Mouse (Mus musculus): ENCODE measurements around the gene Ccnd3. TPM values are rescaled to one million over a fixed set of nuclear protein-coding genes. Genes with fewer than 3 reads are reported as not detected.
"Not testable (repeated sequence)": the region's sequence is repeated elsewhere in the genome, so short reads cannot be mapped to it uniquely, and the experiment has no call there.

Gene Ccnd3
- total RNA-seq, 2 experiments from 2014 or later = 408 to 430 TPM

DNA sequence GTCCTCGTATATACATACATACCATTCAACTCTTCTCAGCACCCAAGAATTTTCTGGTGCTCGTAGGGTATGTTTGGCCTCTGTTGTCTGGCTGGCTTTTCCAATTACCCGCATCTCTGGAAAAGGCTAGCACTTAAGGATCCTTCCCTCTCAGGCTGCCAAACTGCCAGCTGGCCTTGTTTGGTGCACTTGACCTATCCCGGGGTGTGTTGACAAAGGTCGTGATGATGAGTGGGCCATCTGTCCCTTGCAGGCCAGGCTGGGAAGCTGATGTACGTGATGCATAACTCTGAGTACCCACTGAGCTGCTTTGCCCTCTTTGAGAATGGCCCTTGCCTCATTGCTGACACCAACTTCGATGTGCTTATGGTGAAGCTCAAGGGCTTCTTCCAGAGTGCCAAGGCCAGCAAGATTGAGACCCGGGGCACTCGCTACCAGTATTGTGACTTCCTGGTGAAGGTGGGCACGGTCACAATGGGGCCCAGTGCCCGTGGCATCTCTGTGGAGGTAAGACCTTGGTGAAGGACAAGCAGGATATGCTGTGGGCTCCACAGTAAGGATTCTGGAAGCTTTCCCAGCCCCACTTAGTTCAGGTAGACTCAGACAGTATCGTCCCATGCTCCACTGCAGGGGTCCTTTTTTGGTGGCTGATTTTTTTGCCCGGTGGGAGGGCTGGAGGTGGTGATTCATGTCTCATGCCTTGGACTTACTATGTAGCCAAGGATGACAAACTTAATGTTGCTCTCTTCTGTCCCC, 113.9 kb downstream of the Ccnd3 start:
- peak in 1 of 2 experiments; percentile 51 for DNase-seq

- DNase-seq = no peak
Measured at GRCm38 (mm10) chr17:47622912-47623554, 118.2 kb downstream of the Ccnd3 start.

GRCm38 (mm10) chr17:47624572-47624971, 119.7 kb downstream of the Ccnd3 start:
- not testable (repeated sequence) for DNase-seq

DNA sequence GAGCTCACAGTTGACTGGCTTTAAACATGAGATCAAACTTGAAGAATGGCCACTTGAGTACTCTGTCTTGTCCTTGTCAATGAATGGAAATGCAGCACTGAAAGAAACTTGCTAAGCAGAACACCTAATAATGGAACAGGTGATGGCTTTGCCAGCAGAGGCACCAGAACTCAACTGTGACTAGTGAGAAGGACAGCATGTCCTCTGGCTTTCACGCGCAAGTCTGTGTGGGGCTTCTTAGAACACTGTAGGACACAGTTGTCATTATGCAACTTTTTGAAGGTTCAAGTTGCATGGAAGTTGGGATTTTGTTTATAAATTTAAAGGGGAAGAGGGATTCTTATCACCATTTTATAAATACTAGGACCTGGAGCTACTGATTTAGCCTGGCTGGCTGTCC, 120.2 kb downstream of the Ccnd3 start:
- DNase-seq = no peak

DNA sequence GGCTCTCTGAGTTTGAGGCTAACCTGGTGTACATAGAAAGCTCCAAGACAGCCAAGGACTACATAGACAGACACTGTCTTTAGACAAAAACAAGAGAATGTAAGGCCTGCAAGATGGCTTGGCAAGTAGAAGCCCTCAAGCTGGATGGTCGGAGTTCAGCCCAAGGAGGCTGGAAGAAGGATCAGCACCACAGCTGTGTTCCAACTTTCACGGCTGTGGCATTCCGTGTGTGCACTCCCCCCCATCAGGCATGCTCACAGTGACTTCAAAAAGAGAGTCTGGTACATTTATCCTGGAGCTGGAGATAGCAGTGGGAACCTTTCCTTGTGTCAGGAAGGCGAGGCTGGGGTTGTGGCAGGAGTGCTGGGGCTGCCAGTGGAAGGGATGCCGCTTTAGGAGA, 121.2 kb downstream of the Ccnd3 start:
- no peak for DNase-seq

GRCm38 (mm10) chr17:47627791-47628190, 122.9 kb downstream of the Ccnd3 start:
- DNase-seq = no peak

DNA sequence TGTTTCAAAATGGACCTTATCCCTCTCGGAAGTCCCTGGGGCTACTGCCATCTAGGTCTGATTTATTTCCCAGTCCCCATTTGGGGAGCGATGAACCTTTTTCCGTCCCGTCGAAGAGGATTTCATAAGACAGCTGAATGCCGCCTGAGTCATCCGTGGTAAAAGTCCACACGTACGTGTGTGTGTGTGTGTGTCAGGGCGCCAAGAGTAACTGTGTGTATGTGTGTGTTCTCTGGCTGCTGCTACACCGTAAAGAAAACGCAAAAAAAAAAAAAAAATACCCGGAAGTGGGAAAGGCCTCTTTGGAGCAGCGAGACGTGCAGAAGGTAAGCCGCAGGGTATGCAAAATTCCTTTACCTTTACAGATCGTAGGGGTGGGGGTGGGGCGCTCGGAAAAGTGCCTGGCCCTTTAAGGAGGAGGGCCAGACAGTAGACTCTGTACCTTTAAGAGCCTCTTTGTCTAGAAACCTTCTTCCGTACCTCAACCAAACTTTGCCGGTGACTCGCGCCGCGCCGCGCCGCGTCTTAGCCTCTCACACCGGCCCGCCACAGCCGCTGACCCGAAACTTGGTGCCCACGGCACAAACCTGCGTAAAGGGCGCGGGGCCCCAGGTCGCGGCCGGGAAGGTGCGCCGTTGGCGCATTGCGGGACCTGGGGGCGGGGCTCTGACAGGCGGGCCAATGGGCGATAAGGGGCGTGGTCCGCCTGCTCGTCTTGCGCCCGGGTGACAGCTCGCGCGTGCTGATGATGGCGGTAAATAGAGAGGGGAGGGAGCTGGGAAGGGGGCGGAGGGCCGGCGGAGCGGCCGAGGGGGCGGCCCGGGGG, 124.2 kb downstream of the Ccnd3 start:
- peak; percentile 96 to 98 for DNase-seq

GRCm38 (mm10) chr17:47629717-47630677, 125.1 kb downstream of the Ccnd3 start:
- peak in 1 of 2 experiments; percentile 70 for DNase-seq

GRCm38 (mm10) chr17:47630678-47631065, 125.8 kb downstream of the Ccnd3 start, which contains the start of gene Usp49:
Usp49 (plus strand) TSS chr17:47630690.
- DNase-seq = no peak

GRCm38 (mm10) chr17:47632181-47632840, 127.5 kb downstream of the Ccnd3 start:
- DNase-seq = no peak

GRCm38 (mm10) chr17:47633999-47634770, 129.3 kb downstream of the Ccnd3 start:
- DNase-seq = no peak

GRCm38 (mm10) chr17:47642992-47643391, 138.1 kb downstream of the Ccnd3 start:
- DNase-seq = no peak

DNA sequence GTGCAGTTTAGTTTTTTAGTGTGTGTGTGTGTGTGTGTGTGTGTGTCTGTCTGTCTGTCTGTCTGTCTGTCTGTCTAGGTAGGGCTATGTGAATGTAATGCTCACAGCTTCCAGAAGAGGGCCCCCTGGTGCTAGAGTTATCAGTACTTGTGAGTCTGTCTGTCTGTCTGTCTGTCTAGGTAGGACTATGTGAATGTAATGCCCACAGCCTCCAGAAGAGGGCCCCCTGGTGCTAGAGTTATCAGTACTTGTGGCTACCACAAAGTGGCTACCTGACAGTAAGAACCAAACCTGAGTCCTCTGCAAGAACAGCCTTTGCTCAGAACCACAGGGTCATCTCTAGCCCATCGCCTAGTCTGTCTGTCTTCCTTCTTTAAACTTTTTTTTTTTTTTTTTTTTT, 141.8 kb downstream of the Ccnd3 start:
- peak; percentile 12 to 77 for DNase-seq

DNA sequence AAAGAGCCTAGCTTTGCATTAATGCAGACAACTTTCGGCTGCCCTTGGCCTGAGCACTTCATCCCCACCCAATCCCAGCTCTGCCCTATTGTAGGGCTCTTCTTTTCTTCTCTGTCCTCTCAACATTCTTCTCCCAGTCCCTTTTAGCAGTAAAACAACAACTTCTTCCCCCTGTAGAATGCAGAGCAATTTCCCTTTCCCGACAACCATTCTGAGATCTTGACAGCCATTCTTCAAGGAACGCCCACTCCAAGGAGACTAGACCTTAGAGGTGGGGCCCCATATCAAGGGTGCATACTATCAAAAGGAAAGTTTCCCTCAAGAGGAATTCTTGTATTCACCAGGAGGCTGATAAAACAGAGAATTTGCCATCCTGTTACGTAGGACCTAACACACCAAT, 144.1 kb downstream of the Ccnd3 start:
- no peak for DNase-seq

Other genes starting within 250 kb of the Ccnd3 start
- gene Mrps10, start 136.2 kb upstream of the Ccnd3 start, total RNA-seq (2021) = 10 to 100 TPM; 37.5 to 52.8 TPM
- gene Guca1b, start 119.7 kb upstream of the Ccnd3 start, total RNA-seq (2021) = 1 to 10 TPM in 1 of 2 experiments, under 1 TPM in 1; 0.60 to 2.4 TPM
- gene Guca1a, start 104.5 kb upstream of the Ccnd3 start, total RNA-seq (2021) = 1 to 10 TPM; 1.2 to 1.7 TPM
- under 1 TPM; 0.23 to 0.60 TPM for gene AI661453, start 68.4 kb upstream of the Ccnd3 start, total RNA-seq (2021)
- not detected for gene 1700001C19Rik, start 67.7 kb upstream of the Ccnd3 start, total RNA-seq (2021)
- gene Taf8, start 2.8 kb upstream of the Ccnd3 start, total RNA-seq (2021) = 10 to 100 TPM; 18.5 to 21.2 TPM
- 10 to 100 TPM; 18.7 to 24.8 TPM for gene Bysl, start 106.4 kb downstream of the Ccnd3 start, total RNA-seq (2021)
- gene Med20, start 106.5 kb downstream of the Ccnd3 start, total RNA-seq (2021) = 10 to 100 TPM; 39.5 to 40.0 TPM
- gene Gm20517, start 106.5 kb downstream of the Ccnd3 start, total RNA-seq (2021) = 1 to 10 TPM; 3.4 to 3.7 TPM
- gene Usp49, start 125.6 kb downstream of the Ccnd3 start, total RNA-seq (2021) = 1 to 10 TPM; 4.1 to 5.6 TPM
- gene Tomm6, start 183.3 kb downstream of the Ccnd3 start, total RNA-seq (2021) = 100 to 1,000 TPM; 229 to 241 TPM
- gene Frs3, start 184.0 kb downstream of the Ccnd3 start, total RNA-seq (2021) = 1 to 10 TPM; 2.8 to 5.4 TPM
- under 1 TPM; 0.40 to 0.86 TPM for gene Gm21981, start 189.4 kb downstream of the Ccnd3 start, total RNA-seq (2021)
- gene Prickle4, start 189.7 kb downstream of the Ccnd3 start, total RNA-seq (2021) = 1 to 10 TPM; 3.0 to 3.1 TPM
- gene Pgc, start 221.8 kb downstream of the Ccnd3 start, total RNA-seq (2021) = not detected
- gene Tfeb, start 232.0 kb downstream of the Ccnd3 start, total RNA-seq (2021) = 10 to 100 TPM; 18.6 to 18.9 TPM